Mouse (Mus musculus) small intestine, adult 2 months (tissue): ENCODE data around the gene Pifo. TPM values are rescaled to one million over a fixed set of nuclear protein-coding genes. Genes with fewer than 3 reads are reported as not detected.

Experiments
- H3K27ac ChIP-seq: fragments of 200-500 bp; 2 replicates; pipeline ENCODE4 v1.5.1; 2012; ENCODE audit warnings: low read depth, low read length, control low read depth, inconsistent platforms; ENCODE audit not compliant: insufficient read depth
- H3K27me3 ChIP-seq: fragments of 200-500 bp; 2 replicates; pipeline ENCODE4 v1.6.1; 2012; ENCODE audit warnings: mild to moderate bottlenecking, moderate library complexity, low read length, inconsistent platforms; ENCODE audit not compliant: control insufficient read depth, insufficient read depth
- H3K36me3 ChIP-seq: fragments of 200-500 bp; 2 replicates; pipeline ENCODE4 v1.6.1; 2012; ENCODE audit warnings: mild to moderate bottlenecking, low read length, control low read depth, inconsistent platforms; ENCODE audit not compliant: control insufficient read depth, insufficient read depth
- H3K4me1 ChIP-seq: fragments of 200-500 bp; 2 replicates; pipeline ENCODE4 v1.6.1; 2012; ENCODE audit warnings: low read length, inconsistent platforms, mixed read lengths; ENCODE audit not compliant: control insufficient read depth, insufficient read depth, insufficient read length
- H3K4me3 ChIP-seq: fragments of 200-500 bp; 2 replicates; pipeline ENCODE4 v1.5.1; 2012; ENCODE audit warnings: low read depth, mild to moderate bottlenecking, control low read depth, inconsistent platforms, low read length, moderate library complexity
- CTCF ChIP-seq: fragments of 200-500 bp; IDR thresholded peaks from 2 replicates; pipeline ENCODE4 v1.5.1; 2012; ENCODE audit warnings: low read depth, mild to moderate bottlenecking, control low read depth, inconsistent platforms, low read length, moderate library complexity, mixed read lengths; ENCODE audit not compliant: insufficient replicate concordance, insufficient read length; ENCODE audit errors: extremely low read depth
- POLR2A ChIP-seq: fragments of 200-500 bp; IDR thresholded peaks from 2 replicates; pipeline ENCODE4 v1.6.1; 2012; ENCODE audit warnings: low read depth, mild to moderate bottlenecking, control low read depth, inconsistent platforms, low read length, moderate library complexity
- WGBS: fragments of 180-500 bp; shearing (Covaris S2); methylation state at CpG from one replicate; pipeline ENCODE4 v1.1.7; 2018; 5-methylcytosine and 5-hydroxymethylcytosine counted together
- polyA plus RNA-seq: library from polyadenylated mRNA; depleted of rRNA; stranded (reverse); fragments of >200 nt; gene quantifications from 2 replicates; pipeline ENCODE4 v1.2.3, GENCODE M21; 2012; rRNA removed

Gene Pifo
- polyA plus RNA-seq, 1 experiment: not detected

- Histone ChIP-seq H3K27me3 (no peaks in the 10 kb centered on the region), H3K4me3 (no peak overlapping the region), H3K36me3 (peaks cover 17% of the 10 kb centered on the region), H3K4me1 (no peaks in the 10 kb centered on the region), H3K27ac (no peak overlapping the region)
- WGBS: 85% methylated on average over 5 of the region's 5 CpGs
- no peak for TF ChIP-seq POLR2A
- TF ChIP-seq CTCF: no peak
Observed at GRCm38 (mm10) chr3:105971831-105972446, 42.5 kb downstream of the Pifo start.

GRCm38 (mm10) chr3:105960700-105961099 lies 53.7 kb downstream of the Pifo start:
- H3K4me1 ChIP-seq: peaks cover 7% of the 10 kb centered on the region; the same call in 1 of the 2 replicates
- WGBS: 90% methylated on average over 2 of the region's 2 CpGs
- TF ChIP-seq POLR2A: no peak
- no peak for TF ChIP-seq CTCF
- peaks cover 24% of the 10 kb centered on the region for H3K36me3 ChIP-seq
- H3K27me3 ChIP-seq: no peaks in the 10 kb centered on the region
- H3K4me3 ChIP-seq: no peak overlapping the region
- H3K27ac ChIP-seq: no peak overlapping the region

- H3K36me3 ChIP-seq: peaks cover 17% of the 10 kb centered on the region
- H3K4me3 ChIP-seq: peak within 1 kb of the TSS; percentile 89
- 4% methylated on average over 6 of the region's 6 CpGs for WGBS
- no peaks in the 10 kb centered on the region for H3K27me3 ChIP-seq
- no peak for TF ChIP-seq CTCF
- TF ChIP-seq POLR2A: no peak
- H3K4me1 ChIP-seq: peaks cover 7% of the 10 kb centered on the region; the same call in 1 of the 2 replicates
- H3K27ac ChIP-seq: peak within 1 kb of the TSS; percentile 95
Observed at GRCm38 (mm10) chr3:105959999-105960398, 54.4 kb downstream of the Pifo start, which contains the start of gene Atp5f1. Gene Atp5f1 (minus strand): TSS chr3:105960099.

GRCm38 (mm10) chr3:105959585-105959984 lies 54.9 kb downstream of the Pifo start:
- WGBS: under 1% methylated on average over 26 of the region's 26 CpGs
- Histone ChIP-seq H3K27me3 (no peaks in the 10 kb centered on the region), H3K36me3 (peaks cover 17% of the 10 kb centered on the region), H3K4me1 (peaks cover 7% of the 10 kb centered on the region; the same call in 1 of the 2 replicates), H3K4me3 (peak overlapping the region; percentile 89), H3K27ac (no peak overlapping the region)
- TF ChIP-seq POLR2A (no peak), CTCF (0 out of 2 replicates have a peak, but pooled peaks have one; percentile 3)

- Histone ChIP-seq H3K27ac (peak within 1 kb of the TSS; percentile 95), H3K4me3 (peak within 1 kb of the TSS; percentile 89), H3K36me3 (peaks cover 18% of the 10 kb centered on the region), H3K27me3 (no peaks in the 10 kb centered on the region), H3K4me1 (peaks cover 7% of the 10 kb centered on the region; the same call in 1 of the 2 replicates)
- under 1% methylated on average over 52 of the region's 52 CpGs for WGBS
- TF ChIP-seq CTCF (no peak), POLR2A (peak; percentile 96)
Observed at GRCm38 (mm10) chr3:105958974-105959580, 55.4 kb downstream of the Pifo start, which contains the start of gene Wdr77. Gene Wdr77 (plus strand): TSS chr3:105959369.

- H3K4me3 ChIP-seq: peak overlapping the region; percentile 89; the same call in 1 of the 2 replicates
- WGBS: 17% methylated on average over 5 of the region's 5 CpGs
- peaks cover 19% of the 10 kb centered on the region for H3K36me3 ChIP-seq
Observed at GRCm38 (mm10) chr3:105958204-105958603, 56.2 kb downstream of the Pifo start.

GRCm38 (mm10) chr3:105957235-105957634 lies 57.2 kb downstream of the Pifo start:
- 78% methylated on average over 1 of the region's 1 CpGs for WGBS
- Histone ChIP-seq H3K27me3 (no peaks in the 10 kb centered on the region), H3K4me3 (no peak overlapping the region), H3K4me1 (peaks cover 7% of the 10 kb centered on the region; the same call in 1 of the 2 replicates), H3K27ac (no peak overlapping the region), H3K36me3 (peaks cover 20% of the 10 kb centered on the region)
- TF ChIP-seq POLR2A: no peak
- TF ChIP-seq CTCF: no peak

More at GRCm38 (mm10) chr3:105958204-105958603, 56.2 kb downstream of the Pifo start:
- TF ChIP-seq CTCF: no peak
- TF ChIP-seq POLR2A: no peak
- Histone ChIP-seq H3K27ac (no peak overlapping the region; the same call in 1 of the 2 replicates), H3K27me3 (no peaks in the 10 kb centered on the region), H3K4me1 (peaks cover 7% of the 10 kb centered on the region; the same call in 1 of the 2 replicates)

- Histone ChIP-seq H3K36me3 (peaks cover 59% of the 10 kb centered on the region), H3K27ac (no peak overlapping the region), H3K4me1 (no peaks in the 10 kb centered on the region), H3K4me3 (no peak overlapping the region), H3K27me3 (no peaks in the 10 kb centered on the region)
- TF ChIP-seq CTCF: no peak
- TF ChIP-seq POLR2A: no peak
- WGBS: 94% methylated on average over 7 of the region's 7 CpGs
Observed at GRCm38 (mm10) chr3:105951348-105951747, 63.1 kb downstream of the Pifo start.

Other genes with a start within 250 kb of the Pifo start
- 0.25 and 0.89 TPM in 2 replicates for gene Rap1a, start 213.3 kb downstream of the Pifo start, polyA plus RNA-seq
- gene Adora3, start 143.8 kb downstream of the Pifo start, polyA plus RNA-seq: 0.39 and 0.41 TPM in 2 replicates
- 0.94 and 1.1 TPM in 2 replicates for gene Tmigd3, start 143.7 kb downstream of the Pifo start, polyA plus RNA-seq
- 0.81 and 1.8 TPM in 2 replicates for gene I830077J02Rik, start 82.0 kb downstream of the Pifo start, polyA plus RNA-seq
- 9.5 and 9.6 TPM in 2 replicates for gene Wdr77, start 55.3 kb downstream of the Pifo start, polyA plus RNA-seq
- gene Atp5f1, start 54.5 kb downstream of the Pifo start, polyA plus RNA-seq: 72.1 and 125 TPM in 2 replicates
- 0.17 and 0.24 TPM in 2 replicates for gene Ovgp1, start 40.9 kb downstream of the Pifo start, polyA plus RNA-seq
- gene Chil5, start 18.2 kb upstream of the Pifo start, polyA plus RNA-seq: not detected in 2 replicates
- 0.09 TPM in 1 of 2 replicates, not detected in the other for gene Chia1, start 98.6 kb upstream of the Pifo start, polyA plus RNA-seq
- 1.9 TPM in 1 of 2 replicates, not detected in the other for gene Chil3, start 152.9 kb upstream of the Pifo start, polyA plus RNA-seq
- 3.7 TPM in 1 of 2 replicates, not detected in the other for gene Chil4, start 204.9 kb upstream of the Pifo start, polyA plus RNA-seq